Mouse (Mus musculus): ENCODE results near the gene Dyrk1b. TPM values are rescaled to one million over a fixed set of nuclear protein-coding genes. Genes with fewer than 3 reads are reported as not detected.

Dyrk1b gene
- polyA plus RNA-seq, 1 experiment = 22.4 TPM

DNA sequence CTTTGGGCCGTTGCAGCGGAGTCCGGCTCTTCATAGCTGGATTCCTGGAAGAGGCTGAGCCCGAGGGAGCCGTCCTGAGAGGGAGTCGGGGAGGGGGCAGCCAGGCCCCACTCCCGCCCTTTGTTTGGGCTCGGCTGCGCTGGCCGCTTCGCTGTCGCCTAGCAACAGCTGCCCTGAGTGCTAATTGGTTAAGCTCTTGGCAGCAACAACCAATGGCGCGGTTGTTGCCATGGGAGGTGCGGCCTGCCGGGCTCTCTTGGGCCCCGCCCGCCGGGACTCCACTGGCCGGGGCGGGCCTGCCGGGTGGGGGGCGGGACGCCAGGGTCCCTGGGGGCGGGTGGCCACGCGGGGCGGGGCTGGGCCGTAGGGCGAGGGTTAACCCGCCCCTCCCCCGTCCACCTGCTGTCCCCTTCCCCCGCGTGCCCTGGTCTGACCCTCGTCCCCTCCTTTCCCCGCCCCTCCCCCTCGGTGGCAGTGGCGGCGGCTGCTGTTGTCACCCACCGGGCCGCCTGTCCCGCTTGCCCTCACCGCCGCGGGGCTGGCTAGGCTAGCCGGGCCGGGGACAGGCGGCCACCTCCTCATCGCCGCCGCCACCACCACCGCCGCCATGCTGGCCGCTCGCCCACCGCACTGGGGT is 590 bp downstream of the Dyrk1b start:
- Histone ChIP-seq H3K36me3 (ENCODE audit: control insufficient read depth, insufficient read depth, low read length) (peaks cover 28% of the 10 kb centered on the region), H3K27ac (ENCODE audit: insufficient read depth, low read length) (peak overlapping the region; percentile 49), H3K4me1 (ENCODE audit: control insufficient read depth, insufficient read depth, insufficient read length) (peaks cover 4% of the 10 kb centered on the region), H3K4me3 (ENCODE audit: extremely low read depth, insufficient read depth, insufficient read length) (peak overlapping the region; percentile 86), H3K27me3 (ENCODE audit: control insufficient read depth, insufficient read depth, low read length) (no peaks in the 10 kb centered on the region)
- peak; percentile 89 to 91 for DNase-seq (ENCODE audit: low read depth in 1 of 2, low spot score in 2 of 2)
- WGBS = 2% methylated on average over 34 of the region's 56 CpGs
- TF ChIP-seq CTCF (IDR thresholded peaks at IDR 0.05; ENCODE audit: extremely low read depth, insufficient read depth, insufficient read length, insufficient replicate concordance) (no peak), POLR2A (IDR thresholded peaks at IDR 0.05; ENCODE audit: low read depth, low read length) (no peak)

- no peak overlapping the region for H3K27ac ChIP-seq (ENCODE audit: insufficient read depth, low read length)
- 82% methylated on average over 5 of the region's 5 CpGs for WGBS
- H3K36me3 ChIP-seq (ENCODE audit: control insufficient read depth, insufficient read depth, low read length) = peaks cover 36% of the 10 kb centered on the region
Measured at GRCm38 (mm10) chr7:28180890-28181289, 1.6 kb downstream of the Dyrk1b start.

GRCm38 (mm10) chr7:28181376-28181775 is 2.1 kb downstream of the Dyrk1b start:
- H3K4me3 ChIP-seq (ENCODE audit: extremely low read depth, insufficient read depth, insufficient read length) = no peak overlapping the region
- peaks cover 41% of the 10 kb centered on the region for H3K36me3 ChIP-seq (ENCODE audit: control insufficient read depth, insufficient read depth, low read length)
- no peak for DNase-seq (ENCODE audit: low read depth in 1 of 2, low spot score in 2 of 2)
- H3K27ac ChIP-seq (ENCODE audit: insufficient read depth, low read length) = no peak overlapping the region
- 96% methylated on average over 12 of the region's 12 CpGs for WGBS
- H3K27me3 ChIP-seq (ENCODE audit: control insufficient read depth, insufficient read depth, low read length) = no peaks in the 10 kb centered on the region
- H3K4me1 ChIP-seq (ENCODE audit: control insufficient read depth, insufficient read depth, insufficient read length) = peaks cover 4% of the 10 kb centered on the region
- no peak for TF ChIP-seq POLR2A (IDR thresholded peaks at IDR 0.05; ENCODE audit: low read depth, low read length)
- TF ChIP-seq CTCF (IDR thresholded peaks at IDR 0.05; ENCODE audit: extremely low read depth, insufficient read depth, insufficient read length, insufficient replicate concordance) = no peak

More at GRCm38 (mm10) chr7:28180890-28181289, 1.6 kb downstream of the Dyrk1b start:
- DNase-seq (ENCODE audit: low read depth in 1 of 2, low spot score in 2 of 2) = no peak
- H3K4me1 ChIP-seq (ENCODE audit: control insufficient read depth, insufficient read depth, insufficient read length) = peaks cover 4% of the 10 kb centered on the region
- no peaks in the 10 kb centered on the region for H3K27me3 ChIP-seq (ENCODE audit: control insufficient read depth, insufficient read depth, low read length)
- no peak overlapping the region for H3K4me3 ChIP-seq (ENCODE audit: extremely low read depth, insufficient read depth, insufficient read length)
- TF ChIP-seq CTCF (IDR thresholded peaks at IDR 0.05; ENCODE audit: extremely low read depth, insufficient read depth, insufficient read length, insufficient replicate concordance) (no peak), POLR2A (IDR thresholded peaks at IDR 0.05; ENCODE audit: low read depth, low read length) (no peak)

GRCm38 (mm10) chr7:28182320-28182719 is 3.1 kb downstream of the Dyrk1b start:
- Histone ChIP-seq H3K36me3 (ENCODE audit: control insufficient read depth, insufficient read depth, low read length) (peaks cover 42% of the 10 kb centered on the region), H3K4me3 (ENCODE audit: extremely low read depth, insufficient read depth, insufficient read length) (no peak overlapping the region), H3K27ac (ENCODE audit: insufficient read depth, low read length) (no peak overlapping the region), H3K4me1 (ENCODE audit: control insufficient read depth, insufficient read depth, insufficient read length) (peaks cover 4% of the 10 kb centered on the region), H3K27me3 (ENCODE audit: control insufficient read depth, insufficient read depth, low read length) (no peaks in the 10 kb centered on the region)
- WGBS = 95% methylated on average over 22 of the region's 22 CpGs
- no peak for DNase-seq (ENCODE audit: low read depth in 1 of 2, low spot score in 2 of 2)
- no peak for TF ChIP-seq POLR2A (IDR thresholded peaks at IDR 0.05; ENCODE audit: low read depth, low read length)
- no peak for TF ChIP-seq CTCF (IDR thresholded peaks at IDR 0.05; ENCODE audit: extremely low read depth, insufficient read depth, insufficient read length, insufficient replicate concordance)

GRCm38 (mm10) chr7:28185884-28186283 is 6.6 kb downstream of the Dyrk1b start:
- no peak for DNase-seq (ENCODE audit: low read depth in 1 of 2, low spot score in 2 of 2)
- no peak for TF ChIP-seq CTCF (IDR thresholded peaks at IDR 0.05; ENCODE audit: extremely low read depth, insufficient read depth, insufficient read length, insufficient replicate concordance)
- H3K36me3 ChIP-seq (ENCODE audit: control insufficient read depth, insufficient read depth, low read length) = peaks cover 46% of the 10 kb centered on the region
- no peaks in the 10 kb centered on the region for H3K4me1 ChIP-seq (ENCODE audit: control insufficient read depth, insufficient read depth, insufficient read length)
- WGBS = 96% methylated on average over 14 of the region's 14 CpGs
- H3K4me3 ChIP-seq (ENCODE audit: extremely low read depth, insufficient read depth, insufficient read length) = no peak overlapping the region
- H3K27ac ChIP-seq (ENCODE audit: insufficient read depth, low read length) = no peak overlapping the region
- H3K27me3 ChIP-seq (ENCODE audit: control insufficient read depth, insufficient read depth, low read length) = no peaks in the 10 kb centered on the region

DNA sequence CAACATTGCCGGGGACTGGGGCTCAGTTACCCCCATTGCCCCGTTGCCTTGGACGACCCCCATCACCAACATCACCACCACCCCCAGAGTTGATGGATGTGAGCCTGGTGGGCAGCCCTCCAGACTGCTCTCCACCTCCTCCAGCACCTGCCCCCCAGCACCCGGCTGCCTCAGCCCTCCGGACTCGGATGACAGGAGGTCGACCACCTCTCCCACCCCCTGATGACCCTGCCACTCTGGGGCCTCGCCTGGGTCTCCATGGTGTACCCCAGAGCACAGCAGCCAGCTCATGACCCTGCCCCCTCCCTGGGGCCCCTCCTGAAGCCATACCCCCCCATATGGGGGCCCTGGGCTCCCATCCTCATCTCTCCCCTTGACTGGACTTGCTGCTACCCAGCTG is 7.4 kb downstream of the Dyrk1b start:
- Histone ChIP-seq H3K4me1 (ENCODE audit: control insufficient read depth, insufficient read depth, insufficient read length) (no peaks in the 10 kb centered on the region), H3K36me3 (ENCODE audit: control insufficient read depth, insufficient read depth, low read length) (peaks cover 45% of the 10 kb centered on the region), H3K27me3 (ENCODE audit: control insufficient read depth, insufficient read depth, low read length) (no peaks in the 10 kb centered on the region), H3K27ac (ENCODE audit: insufficient read depth, low read length) (no peak overlapping the region), H3K4me3 (ENCODE audit: extremely low read depth, insufficient read depth, insufficient read length) (no peak overlapping the region)
- DNase-seq (ENCODE audit: low read depth in 1 of 2, low spot score in 2 of 2) = no peak
- WGBS = 95% methylated on average over 8 of the region's 8 CpGs
- no peak for TF ChIP-seq CTCF (IDR thresholded peaks at IDR 0.05; ENCODE audit: extremely low read depth, insufficient read depth, insufficient read length, insufficient replicate concordance)
- TF ChIP-seq POLR2A (IDR thresholded peaks at IDR 0.05; ENCODE audit: low read depth, low read length) = no peak

DNA sequence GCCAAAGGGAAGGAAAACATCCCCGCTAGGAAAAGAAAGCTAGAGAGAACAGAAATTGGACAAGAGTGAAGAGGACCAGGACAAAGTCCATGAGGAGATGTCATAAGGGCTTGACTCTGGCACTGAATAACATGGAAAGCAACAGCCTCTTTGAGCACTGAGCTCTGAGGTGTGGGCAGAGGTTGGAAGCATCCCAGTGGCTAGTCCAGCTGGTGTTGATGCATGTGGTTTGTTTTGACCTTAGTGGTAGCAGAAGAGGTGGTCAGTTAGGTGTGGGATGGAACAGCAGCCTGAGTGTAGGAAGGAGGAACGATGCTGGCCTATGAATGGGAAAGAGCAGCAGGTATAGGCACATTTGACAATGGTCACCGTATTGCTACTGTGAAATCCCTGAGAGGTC is 12.2 kb downstream of the Dyrk1b start:
- Histone ChIP-seq H3K4me3 (ENCODE audit: extremely low read depth, insufficient read depth, insufficient read length) (no peak overlapping the region), H3K4me1 (ENCODE audit: control insufficient read depth, insufficient read depth, insufficient read length) (no peaks in the 10 kb centered on the region), H3K27me3 (ENCODE audit: control insufficient read depth, insufficient read depth, low read length) (no peaks in the 10 kb centered on the region), H3K27ac (ENCODE audit: insufficient read depth, low read length) (no peak overlapping the region), H3K36me3 (ENCODE audit: control insufficient read depth, insufficient read depth, low read length) (peaks cover 9% of the 10 kb centered on the region)
- no peak for DNase-seq (ENCODE audit: low read depth in 1 of 2, low spot score in 2 of 2)
- no peak for TF ChIP-seq CTCF (IDR thresholded peaks at IDR 0.05; ENCODE audit: extremely low read depth, insufficient read depth, insufficient read length, insufficient replicate concordance)
- TF ChIP-seq POLR2A (IDR thresholded peaks at IDR 0.05; ENCODE audit: low read depth, low read length) = no peak
- 93% methylated on average over 3 of the region's 3 CpGs for WGBS

All from spleen, adult 2 months (tissue).